Mouse (Mus musculus) midbrain, embryonic 13.5 days (tissue): ENCODE measurements at regions not wholly inside any gene's neighbourhood (a gene's known extent, or its start where the extent isn't known, plus 50 kb on each side); places are given as distances from the start of the nearest gene placed in this dataset.

ENCODE experiments used
- ATAC-seq: fragments of 200-750 bp; cut with Nextera tagmentation; 2 replicates; pipeline ENCODE4 v1.8.0; 2017; ENCODE audit warnings: mild to moderate bottlenecking, moderate TSS enrichment, moderate library complexity
- H3K27ac ChIP-seq: fragments of 300-500 bp; sonication (generic); 2 replicates; pipeline ENCODE4 v1.5.1; 2015; ENCODE audit warnings: inconsistent platforms, mild to moderate bottlenecking, moderate library complexity
- H3K27me3 ChIP-seq: fragments of 300-500 bp; sonication (generic); 2 replicates; pipeline ENCODE4 v1.6.1; 2015; ENCODE audit warnings: mild to moderate bottlenecking, inconsistent platforms
- H3K36me3 ChIP-seq: fragments of 300-500 bp; sonication (generic); 2 replicates; pipeline ENCODE4 v1.6.1; 2015; ENCODE audit warnings: mild to moderate bottlenecking, inconsistent platforms
- H3K4me1 ChIP-seq: fragments of 300-500 bp; sonication (generic); replicated peaks from 2 replicates; pipeline ENCODE4 v1.6.1; 2015; ENCODE audit warnings: inconsistent platforms
- H3K4me2 ChIP-seq: fragments of 300-500 bp; sonication (generic); replicated peaks from 2 replicates; pipeline ENCODE4 v1.6.1; 2015; ENCODE audit warnings: moderate library complexity, mild to moderate bottlenecking, inconsistent platforms
- H3K4me3 ChIP-seq: fragments of 300-500 bp; sonication (generic); replicated peaks from 2 replicates; pipeline ENCODE4 v1.5.1; 2015; ENCODE audit warnings: mild to moderate bottlenecking, inconsistent platforms
- H3K9ac ChIP-seq: fragments of 300-500 bp; sonication (generic); replicated peaks from 2 replicates; pipeline ENCODE4 v1.6.1; 2015; ENCODE audit warnings: mild to moderate bottlenecking, inconsistent platforms
- H3K9me3 ChIP-seq: fragments of 300-500 bp; sonication (generic); 2 replicates; pipeline ENCODE4 v1.6.1; 2016; ENCODE audit warnings: mild to moderate bottlenecking, inconsistent platforms
- WGBS: fragments of 180-500 bp; shearing (Covaris S2); methylation state at CpG from one replicate; pipeline ENCODE4 v1.1.7; 2015; 5-methylcytosine and 5-hydroxymethylcytosine counted together

DNA sequence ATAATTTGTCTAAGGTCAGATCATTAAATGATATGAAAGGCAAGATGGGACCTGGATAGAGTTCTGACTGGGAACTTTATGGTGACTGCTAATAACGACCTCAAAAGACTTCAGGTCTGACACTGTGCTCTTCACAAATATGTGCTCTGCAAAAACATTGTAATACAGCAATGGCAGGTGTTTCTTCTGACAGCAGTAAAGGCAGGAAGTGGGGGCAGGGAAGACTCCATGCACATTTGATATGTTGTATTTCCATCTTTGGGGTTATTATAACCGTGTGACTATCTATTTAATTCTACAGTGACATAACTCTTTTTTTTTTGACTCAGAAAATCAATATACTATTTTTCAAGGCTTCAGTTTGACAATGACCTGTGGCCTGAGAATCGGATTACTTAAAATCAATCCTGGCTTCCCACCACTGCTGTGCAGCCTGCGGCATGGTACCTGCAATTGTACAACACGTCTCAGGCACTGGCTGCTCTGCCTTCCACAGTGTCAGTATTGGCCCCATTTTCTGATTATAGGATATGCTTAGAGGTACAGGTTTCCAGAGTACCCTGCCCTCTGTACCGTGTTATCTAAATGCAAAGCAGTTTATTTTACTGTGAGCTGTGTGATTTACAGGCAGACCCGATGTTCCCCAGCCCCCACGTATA, 139.4 kb downstream of the Klf6 start:
- H3K9me3 ChIP-seq: no peaks in the 10 kb centered on the region
- ATAC-seq: peak; percentile 69
- WGBS: 76% methylated on average over 8 of the region's 8 CpGs
- H3K27ac ChIP-seq: no peak overlapping the region
- H3K4me1 ChIP-seq: no peaks in the 10 kb centered on the region
- no peak overlapping the region for H3K4me3 ChIP-seq
- no peak overlapping the region for H3K4me2 ChIP-seq
- no peaks in the 10 kb centered on the region for H3K36me3 ChIP-seq
- no peaks in the 10 kb centered on the region for H3K27me3 ChIP-seq
- no peak overlapping the region for H3K9ac ChIP-seq

DNA sequence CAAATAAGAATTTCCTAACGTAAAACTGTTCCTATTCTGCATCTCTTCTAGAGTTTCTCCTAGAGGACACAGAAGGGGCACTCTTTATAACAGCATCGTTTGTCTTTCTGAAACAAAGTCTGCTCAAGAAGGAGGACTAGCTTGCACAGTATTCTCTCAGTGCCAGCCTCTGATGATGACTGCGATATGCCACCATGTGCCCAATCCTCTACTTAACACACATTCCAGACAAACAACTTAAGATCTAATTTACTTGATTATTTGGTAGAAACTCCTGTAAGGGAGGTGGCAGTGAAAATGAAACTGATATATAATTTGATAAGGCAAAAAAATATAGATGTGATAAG, 139.9 kb downstream of the Klf6 start:
- Histone ChIP-seq H3K36me3 (no peaks in the 10 kb centered on the region), H3K4me2 (no peak overlapping the region), H3K4me3 (no peak overlapping the region), H3K27me3 (no peaks in the 10 kb centered on the region), H3K9me3 (no peaks in the 10 kb centered on the region), H3K4me1 (no peaks in the 10 kb centered on the region), H3K9ac (no peak overlapping the region), H3K27ac (no peak overlapping the region)
- ATAC-seq: no peak
- WGBS: 81% methylated on average over 3 of the region's 3 CpGs

DNA sequence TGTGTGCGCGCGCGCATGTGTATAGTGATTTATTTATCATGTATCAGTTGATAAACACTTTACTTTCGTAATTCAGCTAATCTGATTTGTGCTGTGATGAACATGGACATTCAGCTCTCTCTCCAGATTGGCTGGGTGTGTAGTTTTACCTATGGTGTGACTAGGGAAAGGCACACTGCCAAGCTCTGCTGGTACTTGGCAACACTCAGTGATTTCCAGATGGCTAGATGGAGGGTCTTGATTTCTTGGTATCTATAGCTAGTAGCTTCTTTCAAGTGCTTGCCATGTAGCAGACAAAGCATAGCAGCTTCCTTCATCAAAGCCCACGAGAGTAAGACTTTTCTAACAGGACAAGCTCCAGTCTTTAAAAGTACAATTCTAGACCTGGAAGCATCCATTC, 144.6 kb downstream of the Klf6 start:
- Histone ChIP-seq H3K27me3 (no peaks in the 10 kb centered on the region), H3K36me3 (no peaks in the 10 kb centered on the region), H3K4me3 (no peak overlapping the region), H3K4me1 (no peaks in the 10 kb centered on the region), H3K4me2 (no peak overlapping the region), H3K9me3 (no peaks in the 10 kb centered on the region), H3K9ac (no peak overlapping the region), H3K27ac (no peak overlapping the region)
- WGBS: 95% methylated on average over 6 of the region's 6 CpGs
- ATAC-seq: no peak

DNA sequence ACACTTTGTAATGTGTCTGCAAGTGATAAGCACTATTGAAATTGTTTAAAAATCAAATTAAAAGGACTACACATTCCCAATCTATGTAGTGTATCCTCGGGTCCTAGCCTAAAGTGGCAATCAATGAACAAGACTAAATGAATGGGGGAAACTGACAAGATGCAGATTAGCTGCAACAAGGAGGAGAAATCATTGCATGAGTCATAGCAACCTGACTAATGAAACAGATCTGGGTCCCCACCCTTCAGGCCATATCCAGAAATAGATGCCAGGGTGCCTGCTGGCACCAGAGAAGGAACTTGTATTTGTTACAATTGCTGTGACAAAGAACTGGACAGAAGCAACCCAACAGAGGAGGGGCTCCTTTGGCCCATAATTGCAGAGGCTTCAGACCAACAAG, 148.4 kb downstream of the Klf6 start:
- no peak for ATAC-seq
- H3K9me3 ChIP-seq: no peaks in the 10 kb centered on the region
- H3K4me1 ChIP-seq: no peaks in the 10 kb centered on the region
- no peak overlapping the region for H3K4me3 ChIP-seq
- H3K27me3 ChIP-seq: no peaks in the 10 kb centered on the region
- H3K27ac ChIP-seq: no peak overlapping the region
- 70% methylated on average over 1 of the region's 1 CpGs for WGBS
- H3K36me3 ChIP-seq: no peaks in the 10 kb centered on the region
- H3K9ac ChIP-seq: no peak overlapping the region
- no peak overlapping the region for H3K4me2 ChIP-seq

DNA sequence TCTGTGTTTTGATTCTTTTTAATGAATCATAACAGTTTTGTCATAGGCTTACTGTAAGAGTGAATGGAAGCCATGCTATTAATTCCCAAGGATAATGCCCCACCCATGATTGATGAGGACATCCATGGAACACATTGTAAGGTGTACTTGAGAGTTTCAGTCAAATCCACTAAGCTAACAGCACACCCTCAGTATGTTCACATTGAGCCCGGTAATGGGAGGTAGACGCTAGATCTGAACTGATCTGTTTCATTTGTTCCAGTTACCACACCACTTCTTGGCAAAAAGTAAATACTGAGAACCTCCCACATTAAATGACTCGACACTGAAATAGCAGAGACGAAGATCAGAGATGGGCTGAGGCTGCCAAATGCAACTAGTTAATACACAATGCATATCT, 165.9 kb downstream of the Klf6 start:
- Histone ChIP-seq H3K4me2 (no peak overlapping the region), H3K36me3 (no peaks in the 10 kb centered on the region), H3K27ac (no peak overlapping the region), H3K4me3 (no peak overlapping the region), H3K9me3 (no peaks in the 10 kb centered on the region), H3K27me3 (no peaks in the 10 kb centered on the region), H3K4me1 (no peaks in the 10 kb centered on the region), H3K9ac (no peak overlapping the region)
- WGBS: 95% methylated on average over 4 of the region's 4 CpGs
- ATAC-seq: no peak

DNA sequence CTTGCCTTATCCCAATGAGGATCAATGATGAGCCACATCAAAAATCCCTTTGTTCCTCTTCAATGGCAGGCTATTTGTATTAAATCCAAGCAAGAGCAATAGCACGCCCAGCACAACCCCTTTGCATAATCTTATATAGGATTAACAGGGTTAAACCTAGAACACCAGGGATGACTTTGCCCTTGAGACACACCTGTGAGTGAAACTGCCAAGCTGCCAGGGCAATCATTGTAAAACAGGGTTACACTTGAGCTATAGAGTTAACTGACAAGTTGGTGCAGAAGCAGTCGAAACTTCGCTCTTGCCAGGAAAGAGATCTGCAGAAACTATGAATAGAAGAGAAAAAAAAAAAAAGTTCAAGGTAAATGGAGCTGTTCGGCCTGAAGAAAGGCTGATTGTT, 167.6 kb downstream of the Klf6 start:
- no peaks in the 10 kb centered on the region for H3K27me3 ChIP-seq
- no peak overlapping the region for H3K9ac ChIP-seq
- H3K4me3 ChIP-seq: no peak overlapping the region
- H3K9me3 ChIP-seq: no peaks in the 10 kb centered on the region
- ATAC-seq: no peak
- H3K36me3 ChIP-seq: no peaks in the 10 kb centered on the region
- H3K4me2 ChIP-seq: no peak overlapping the region
- no peaks in the 10 kb centered on the region for H3K4me1 ChIP-seq
- no peak overlapping the region for H3K27ac ChIP-seq
- WGBS: 64% methylated on average over 4 of the region's 4 CpGs

DNA sequence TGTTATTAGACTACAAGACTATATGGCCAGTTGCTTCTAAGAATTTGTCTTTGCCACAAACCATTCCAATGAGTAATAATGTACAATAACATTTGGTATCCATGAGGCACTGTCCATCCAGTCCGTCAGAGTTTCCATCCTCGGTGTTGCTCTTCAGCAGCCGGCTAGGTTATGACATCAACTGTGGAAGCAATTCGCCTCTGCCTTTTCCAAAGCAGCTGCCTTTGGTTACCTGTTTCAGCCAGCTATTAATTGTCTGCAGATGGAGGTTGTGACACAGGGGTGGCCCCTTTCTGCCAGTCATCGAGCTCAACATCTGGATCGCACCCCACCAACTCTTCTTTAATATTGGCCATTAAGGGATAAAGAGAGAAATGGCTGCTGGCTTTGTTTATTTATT, 168.2 kb downstream of the Klf6 start:
- 88% methylated on average over 6 of the region's 6 CpGs for WGBS
- Histone ChIP-seq H3K9ac (no peak overlapping the region), H3K4me3 (no peak overlapping the region), H3K4me2 (no peak overlapping the region), H3K9me3 (no peaks in the 10 kb centered on the region), H3K36me3 (no peaks in the 10 kb centered on the region), H3K4me1 (no peaks in the 10 kb centered on the region), H3K27me3 (no peaks in the 10 kb centered on the region), H3K27ac (no peak overlapping the region)
- no peak for ATAC-seq

DNA sequence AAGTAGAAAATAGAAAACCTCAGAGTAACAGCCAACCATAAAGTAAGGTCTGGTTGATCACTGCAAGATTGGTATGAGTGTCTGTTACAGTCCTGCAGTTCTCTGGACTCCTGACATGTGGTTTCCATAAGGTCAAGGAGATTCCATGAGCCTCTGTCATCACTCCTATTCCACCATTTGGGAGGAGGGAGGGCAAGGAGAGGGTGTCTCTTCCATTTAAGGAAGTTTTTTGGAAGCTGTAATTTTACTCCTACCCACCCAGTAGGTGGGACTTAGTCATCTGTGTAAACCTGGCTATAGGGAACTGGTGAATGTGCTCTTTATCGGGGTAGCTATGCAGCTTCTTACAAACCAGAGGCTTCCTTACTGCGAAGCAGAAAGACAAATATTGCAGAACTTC, 168.8 kb downstream of the Klf6 start:
- Histone ChIP-seq H3K4me1 (no peaks in the 10 kb centered on the region), H3K4me2 (no peak overlapping the region), H3K9me3 (no peaks in the 10 kb centered on the region), H3K36me3 (no peaks in the 10 kb centered on the region), H3K9ac (no peak overlapping the region), H3K27ac (no peak overlapping the region), H3K27me3 (no peaks in the 10 kb centered on the region), H3K4me3 (no peak overlapping the region)
- WGBS: 87% methylated on average over 2 of the region's 2 CpGs
- ATAC-seq: no peak

DNA sequence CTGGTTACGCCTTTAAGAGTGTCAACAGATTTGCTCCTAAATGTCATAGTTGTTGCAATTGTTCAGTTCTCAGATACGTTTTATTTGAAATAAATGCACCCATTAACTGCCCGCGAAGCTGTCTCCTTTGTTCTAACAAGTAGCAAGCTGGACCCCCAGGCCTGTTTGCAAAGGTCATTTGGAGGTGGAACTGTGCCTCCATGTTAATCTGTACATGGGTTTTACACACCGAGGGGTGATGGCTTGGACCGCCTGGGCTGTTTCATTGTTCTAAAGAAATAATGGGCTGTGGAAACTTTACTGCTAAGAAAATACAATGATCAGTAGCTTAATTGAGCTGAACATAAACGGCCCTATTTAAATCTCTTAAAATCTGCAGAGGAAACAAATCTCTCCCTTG, 178.8 kb downstream of the Klf6 start:
- Histone ChIP-seq H3K27me3 (no peaks in the 10 kb centered on the region), H3K4me3 (no peak overlapping the region), H3K4me1 (peaks cover 2% of the 10 kb centered on the region; the same call in 1 of the 2 replicates), H3K9me3 (no peaks in the 10 kb centered on the region), H3K36me3 (no peaks in the 10 kb centered on the region), H3K27ac (no peak overlapping the region), H3K9ac (no peak overlapping the region), H3K4me2 (no peak overlapping the region)
- WGBS: 47% methylated on average over 7 of the region's 7 CpGs
- no peak for ATAC-seq

DNA sequence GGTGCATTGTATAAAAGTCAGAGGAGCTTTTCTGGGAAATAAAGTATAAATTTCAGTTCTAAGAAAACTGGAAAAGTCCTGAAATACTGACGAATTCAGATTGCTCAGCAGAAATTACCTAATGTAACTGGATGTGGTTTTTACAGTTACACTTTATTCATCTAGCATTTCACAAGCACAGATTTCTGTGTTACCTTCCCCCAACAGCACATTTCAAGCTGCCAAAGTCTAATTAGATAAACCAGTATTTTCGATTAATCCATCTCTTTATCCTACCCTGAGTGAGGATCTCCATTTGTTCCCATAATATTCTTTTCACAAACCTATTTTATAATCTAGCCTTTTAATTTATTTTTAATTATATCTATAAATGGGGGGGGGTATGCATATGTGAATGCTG, 179.4 kb downstream of the Klf6 start:
- Histone ChIP-seq H3K4me1 (peaks cover 2% of the 10 kb centered on the region; the same call in 1 of the 2 replicates), H3K4me3 (no peak overlapping the region), H3K9ac (no peak overlapping the region), H3K4me2 (no peak overlapping the region), H3K9me3 (no peaks in the 10 kb centered on the region), H3K27me3 (no peaks in the 10 kb centered on the region), H3K36me3 (no peaks in the 10 kb centered on the region), H3K27ac (no peak overlapping the region)
- 77% methylated on average over 2 of the region's 2 CpGs for WGBS
- ATAC-seq: no peak

DNA sequence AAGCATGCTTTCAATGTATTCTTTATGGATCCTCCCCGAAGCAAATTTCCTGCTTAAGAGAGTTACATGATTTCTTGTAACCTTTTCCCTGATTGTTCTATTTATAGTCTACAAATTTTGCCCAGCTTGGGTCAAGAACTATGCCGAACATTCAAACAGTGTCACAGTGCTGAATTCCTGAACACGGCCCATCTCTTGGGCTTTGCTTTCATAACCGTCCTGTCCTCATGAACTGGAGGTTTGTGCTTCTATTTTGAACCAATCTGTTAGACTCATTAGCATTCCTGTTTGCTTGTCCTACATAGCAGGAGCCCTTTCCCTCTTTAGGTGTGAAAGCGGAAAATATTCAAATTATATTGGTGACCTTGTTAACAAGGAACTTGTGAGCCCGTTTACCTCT, 181.2 kb downstream of the Klf6 start:
- H3K9me3 ChIP-seq: no peaks in the 10 kb centered on the region
- H3K4me1 ChIP-seq: peaks cover 2% of the 10 kb centered on the region; the same call in 1 of the 2 replicates
- no peak overlapping the region for H3K9ac ChIP-seq
- no peak for ATAC-seq
- no peaks in the 10 kb centered on the region for H3K36me3 ChIP-seq
- no peak overlapping the region for H3K4me3 ChIP-seq
- no peak overlapping the region for H3K27ac ChIP-seq
- WGBS: 88% methylated on average over 6 of the region's 6 CpGs
- H3K27me3 ChIP-seq: no peaks in the 10 kb centered on the region
- H3K4me2 ChIP-seq: no peak overlapping the region

DNA sequence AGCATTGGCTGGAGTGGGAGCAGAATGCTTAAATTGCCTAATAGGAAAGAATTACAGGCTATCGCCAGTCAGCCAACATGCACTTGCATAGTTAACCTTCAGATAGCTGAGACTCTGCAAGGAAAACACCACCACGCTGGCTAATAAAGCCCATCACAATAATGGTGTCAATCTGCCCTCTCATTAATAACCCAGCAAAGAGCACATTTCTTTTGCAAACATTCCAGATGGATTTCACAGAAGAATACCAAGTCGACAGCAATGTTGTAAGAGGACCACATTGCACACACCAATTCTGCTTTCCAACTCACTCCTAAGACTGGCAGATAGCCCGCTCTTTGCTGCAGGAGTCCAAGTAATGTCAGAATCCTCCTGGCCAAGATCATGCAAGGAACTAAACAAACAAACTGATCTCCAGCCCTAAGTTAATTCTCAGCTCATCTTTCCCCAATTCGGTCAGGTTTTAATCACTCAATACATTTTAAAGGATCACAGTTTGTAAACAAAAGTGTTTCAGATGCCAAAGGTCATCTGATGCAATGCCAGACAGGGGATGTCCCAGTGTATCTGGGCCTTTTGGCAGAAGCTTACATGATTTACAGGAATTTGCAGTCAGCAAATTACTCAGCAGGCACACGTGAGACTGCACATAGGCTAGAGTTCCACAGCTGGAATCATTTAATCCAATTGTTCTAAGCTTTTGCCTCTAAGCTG, 198.4 kb downstream of the Klf6 start:
- Histone ChIP-seq H3K9me3 (no peaks in the 10 kb centered on the region), H3K9ac (no peak overlapping the region), H3K4me2 (no peak overlapping the region), H3K27ac (no peak overlapping the region), H3K4me1 (peaks cover 6% of the 10 kb centered on the region), H3K27me3 (no peaks in the 10 kb centered on the region), H3K36me3 (no peaks in the 10 kb centered on the region), H3K4me3 (no peak overlapping the region)
- peak; percentile 45 for ATAC-seq
- 31% methylated on average over 6 of the region's 6 CpGs for WGBS
